Mouse (Mus musculus) embryonic facial prominence, embryonic 10.5 days (tissue): ENCODE data around the gene Tmc7. TPM values are rescaled to one million over a fixed set of nuclear protein-coding genes. Genes with fewer than 3 reads are reported as not detected.

Experiments used
- DNase-seq: peaks from one replicate; pipeline ENCODE4 v3.0.0-alpha.2; 2017; ENCODE audit warnings: low spot score
- H3K27ac ChIP-seq: fragments of 300-500 bp; sonication (generic); replicated peaks from 2 replicates; pipeline ENCODE4 v1.5.1; 2016; ENCODE audit warnings: mild to moderate bottlenecking
- H3K27me3 ChIP-seq: fragments of 300-500 bp; sonication (generic); replicated peaks from 2 replicates; pipeline ENCODE4 v1.6.1; 2016; ENCODE audit warnings: low read depth, mild to moderate bottlenecking; ENCODE audit not compliant: poor library complexity, severe bottlenecking
- H3K36me3 ChIP-seq: fragments of 300-500 bp; sonication (generic); replicated peaks from 2 replicates; pipeline ENCODE4 v1.6.1; 2016; ENCODE audit warnings: mild to moderate bottlenecking, moderate library complexity
- H3K4me1 ChIP-seq: fragments of 300-500 bp; sonication (generic); 2 replicates; pipeline ENCODE4 v1.6.1; 2016
- H3K4me3 ChIP-seq: fragments of 300-500 bp; sonication (generic); 2 replicates; pipeline ENCODE4 v1.5.1; 2016; ENCODE audit warnings: mild to moderate bottlenecking, moderate library complexity
- H3K9me3 ChIP-seq: fragments of 300-500 bp; sonication (generic); 2 replicates; pipeline ENCODE4 v1.6.1; 2016; ENCODE audit warnings: mild to moderate bottlenecking
- WGBS: fragments of 180-500 bp; shearing (Covaris S2); methylation state at CpG from one replicate; pipeline ENCODE4 v1.1.7; 2016; 5-methylcytosine and 5-hydroxymethylcytosine counted together
- polyA plus RNA-seq: library from polyadenylated mRNA; unstranded; fragments of >200 nt; fragmentation: Nextera tagmentation; extraction: Ambion mirVana; gene quantifications from 2 replicates; pipeline ENCODE4 v1.2.1, GENCODE M21; 2016

The Tmc7 gene
- polyA plus RNA-seq: 4.9 and 7.2 TPM in 2 replicates

GRCm38 (mm10) chr7:118584257-118584907 is at the start of gene Tmc7:
TSS of gene Tmc7 (minus strand) at chr7:118584736.
- Histone ChIP-seq H3K27ac (peak within 1 kb of the TSS; percentile 91), H3K9me3 (peaks cover 11% of the 10 kb centered on the region; the same call in 1 of the 2 replicates), H3K27me3 (no peaks in the 10 kb centered on the region), H3K36me3 (peaks cover 18% of the 10 kb centered on the region), H3K4me3 (peak within 1 kb of the TSS; percentile 80), H3K4me1 (peaks cover 23% of the 10 kb centered on the region)
- WGBS: 1% methylated on average over 51 of the region's 51 CpGs
- DNase-seq: peak; percentile 89

DNA sequence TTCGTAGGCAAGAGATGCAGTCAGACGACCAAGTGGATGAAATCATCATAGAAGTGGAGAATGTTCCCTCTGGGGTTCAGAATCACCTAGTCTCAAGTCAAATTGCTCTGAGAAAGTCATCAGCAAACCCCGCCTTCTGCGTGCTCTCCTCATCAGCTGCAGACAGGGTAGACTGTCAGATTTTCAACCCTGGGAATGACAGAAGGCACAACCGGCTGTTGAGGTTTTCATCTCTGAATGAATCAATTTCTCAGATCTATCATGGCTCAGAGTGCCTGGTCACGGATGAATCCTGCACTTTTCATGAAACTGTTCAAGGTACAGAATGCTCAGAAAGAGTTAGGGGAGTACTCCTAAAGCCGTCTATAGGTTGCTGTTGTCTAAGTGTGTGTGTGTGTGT is 49.4 kb upstream of the Tmc7 start:
- H3K27ac ChIP-seq: no peak overlapping the region
- 85% methylated on average over 7 of the region's 7 CpGs for WGBS
- no peaks in the 10 kb centered on the region for H3K27me3 ChIP-seq
- H3K9me3 ChIP-seq: no peaks in the 10 kb centered on the region
- H3K4me1 ChIP-seq: no peaks in the 10 kb centered on the region
- no peaks in the 10 kb centered on the region for H3K36me3 ChIP-seq
- no peak overlapping the region for H3K4me3 ChIP-seq
- no peak for DNase-seq

GRCm38 (mm10) chr7:118633094-118633493 is 48.6 kb upstream of the Tmc7 start:
- WGBS: 86% methylated on average over 9 of the region's 9 CpGs
- no peaks in the 10 kb centered on the region for H3K9me3 ChIP-seq
- no peak overlapping the region for H3K27ac ChIP-seq
- H3K36me3 ChIP-seq: no peaks in the 10 kb centered on the region
- no peak overlapping the region for H3K4me3 ChIP-seq
- H3K27me3 ChIP-seq: no peaks in the 10 kb centered on the region
- no peaks in the 10 kb centered on the region for H3K4me1 ChIP-seq
- DNase-seq: no peak

GRCm38 (mm10) chr7:118627550-118628298 is 43.2 kb upstream of the Tmc7 start:
- WGBS: 83% methylated on average over 13 of the region's 13 CpGs
- Histone ChIP-seq H3K4me3 (no peak overlapping the region), H3K9me3 (no peaks in the 10 kb centered on the region), H3K4me1 (no peaks in the 10 kb centered on the region), H3K27me3 (no peaks in the 10 kb centered on the region), H3K27ac (no peak overlapping the region), H3K36me3 (no peaks in the 10 kb centered on the region)
- no peak for DNase-seq

- Histone ChIP-seq H3K27ac (no peak overlapping the region), H3K36me3 (no peaks in the 10 kb centered on the region), H3K9me3 (no peaks in the 10 kb centered on the region), H3K4me3 (no peak overlapping the region), H3K4me1 (no peaks in the 10 kb centered on the region), H3K27me3 (no peaks in the 10 kb centered on the region)
- WGBS: 81% methylated on average over 6 of the region's 6 CpGs
- no peak for DNase-seq
These were observed 36.6 kb upstream of the Tmc7 start for GRCm38 (mm10) chr7:118621094-118621493.

DNA sequence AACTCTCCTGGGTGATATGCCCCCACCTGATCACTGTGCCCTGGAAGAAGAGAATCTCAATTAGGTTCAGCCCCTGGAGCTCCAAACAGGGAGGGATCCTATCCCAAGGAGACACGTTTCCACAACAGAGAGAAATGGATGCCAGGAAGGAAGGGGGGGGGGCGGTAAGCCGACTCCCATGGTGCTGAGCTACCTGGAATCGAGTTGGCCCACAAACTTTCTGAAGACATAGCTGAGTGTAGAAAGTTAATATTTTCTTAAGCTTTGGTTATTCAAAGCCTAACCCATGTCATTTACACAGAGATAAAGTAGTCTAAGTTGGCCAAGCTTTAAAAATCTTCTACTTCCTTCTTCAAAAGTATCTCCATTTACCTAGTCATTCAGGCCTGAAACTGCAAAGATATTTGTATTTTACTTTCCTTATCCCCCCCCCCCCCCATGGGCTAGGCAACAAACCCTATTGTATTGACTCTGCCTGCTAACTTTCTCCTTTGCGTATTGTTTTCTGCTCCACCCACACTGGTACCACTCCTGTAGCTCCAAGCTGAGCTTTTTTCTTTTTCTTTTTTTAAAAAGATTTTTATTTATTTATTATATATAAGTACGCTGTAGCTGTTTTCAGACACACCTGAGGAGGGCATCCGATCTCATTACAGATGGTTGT is 35.8 kb upstream of the Tmc7 start:
- Histone ChIP-seq H3K36me3 (no peaks in the 10 kb centered on the region), H3K9me3 (no peaks in the 10 kb centered on the region), H3K27ac (no peak overlapping the region), H3K4me1 (no peaks in the 10 kb centered on the region), H3K27me3 (no peaks in the 10 kb centered on the region), H3K4me3 (no peak overlapping the region)
- 85% methylated on average over 7 of the region's 7 CpGs for WGBS
- DNase-seq: no peak

DNA sequence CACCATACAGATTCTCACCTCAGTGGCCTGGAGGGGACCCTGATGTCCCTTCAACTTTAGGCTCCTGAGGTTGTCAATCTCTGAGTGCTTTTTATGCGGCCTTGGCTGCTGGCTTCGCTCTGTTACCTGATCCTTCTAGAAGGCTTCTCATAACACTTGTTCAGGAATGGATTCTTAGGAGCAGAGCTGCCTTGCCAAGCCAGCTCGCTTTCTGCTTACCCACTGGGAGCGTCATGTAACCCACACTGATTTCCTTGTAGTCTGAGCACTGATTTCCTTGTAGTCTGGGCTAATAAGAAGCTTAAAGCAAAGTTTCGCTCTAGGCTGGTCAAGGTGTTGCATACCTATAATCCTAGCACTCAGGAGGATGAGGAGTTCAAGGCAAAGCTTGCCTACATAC is 33.6 kb upstream of the Tmc7 start:
- no peak overlapping the region for H3K4me3 ChIP-seq
- no peaks in the 10 kb centered on the region for H3K9me3 ChIP-seq
- no peaks in the 10 kb centered on the region for H3K4me1 ChIP-seq
- no peaks in the 10 kb centered on the region for H3K27me3 ChIP-seq
- no peaks in the 10 kb centered on the region for H3K36me3 ChIP-seq
- 84% methylated on average over 5 of the region's 5 CpGs for WGBS
- DNase-seq: no peak
- H3K27ac ChIP-seq: no peak overlapping the region

DNA sequence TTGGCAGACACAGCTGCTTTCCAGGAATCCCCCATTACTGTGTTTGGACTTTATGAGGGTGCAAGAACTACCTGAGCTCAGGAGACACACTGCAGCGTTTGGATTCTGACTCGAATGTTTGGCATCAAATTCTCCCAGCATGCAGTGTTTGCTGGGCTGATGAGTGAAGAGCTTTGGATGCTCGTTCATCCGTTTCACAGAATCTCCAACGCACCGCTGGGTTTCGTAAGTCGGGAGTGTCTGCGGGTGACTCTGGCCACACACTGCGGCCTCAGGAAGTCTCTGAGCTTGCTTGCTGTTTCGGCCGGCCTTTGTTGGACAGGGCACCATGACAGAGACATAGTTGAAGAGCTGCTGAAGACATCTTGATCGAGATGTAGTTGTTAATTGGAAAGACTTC is 29.5 kb upstream of the Tmc7 start:
- DNase-seq: no peak

GRCm38 (mm10) chr7:118611933-118612332 is 27.4 kb upstream of the Tmc7 start:
- no peaks in the 10 kb centered on the region for H3K27me3 ChIP-seq
- H3K4me1 ChIP-seq: no peaks in the 10 kb centered on the region
- no peaks in the 10 kb centered on the region for H3K36me3 ChIP-seq
- H3K4me3 ChIP-seq: no peak overlapping the region
- no peaks in the 10 kb centered on the region for H3K9me3 ChIP-seq
- H3K27ac ChIP-seq: no peak overlapping the region
- no peak for DNase-seq
- 87% methylated on average over 8 of the region's 8 CpGs for WGBS

More for the DNA sequence above, 29.5 kb upstream of the Tmc7 start:
- Histone ChIP-seq H3K27me3 (no peaks in the 10 kb centered on the region), H3K9me3 (no peaks in the 10 kb centered on the region), H3K36me3 (no peaks in the 10 kb centered on the region), H3K4me1 (no peaks in the 10 kb centered on the region), H3K27ac (no peak overlapping the region), H3K4me3 (no peak overlapping the region)
- WGBS: 61% methylated on average over 13 of the region's 13 CpGs

- no peaks in the 10 kb centered on the region for H3K27me3 ChIP-seq
- H3K27ac ChIP-seq: no peak overlapping the region
- 93% methylated on average over 4 of the region's 4 CpGs for WGBS
- H3K4me3 ChIP-seq: no peak overlapping the region
- H3K36me3 ChIP-seq: no peaks in the 10 kb centered on the region
- no peaks in the 10 kb centered on the region for H3K4me1 ChIP-seq
- DNase-seq: no peak
- H3K9me3 ChIP-seq: no peaks in the 10 kb centered on the region
These were observed 26.7 kb upstream of the Tmc7 start for GRCm38 (mm10) chr7:118611185-118611749.

- 89% methylated on average over 13 of the region's 13 CpGs for WGBS
- no peaks in the 10 kb centered on the region for H3K9me3 ChIP-seq
These were observed 26.2 kb upstream of the Tmc7 start for GRCm38 (mm10) chr7:118610721-118611120.

DNA sequence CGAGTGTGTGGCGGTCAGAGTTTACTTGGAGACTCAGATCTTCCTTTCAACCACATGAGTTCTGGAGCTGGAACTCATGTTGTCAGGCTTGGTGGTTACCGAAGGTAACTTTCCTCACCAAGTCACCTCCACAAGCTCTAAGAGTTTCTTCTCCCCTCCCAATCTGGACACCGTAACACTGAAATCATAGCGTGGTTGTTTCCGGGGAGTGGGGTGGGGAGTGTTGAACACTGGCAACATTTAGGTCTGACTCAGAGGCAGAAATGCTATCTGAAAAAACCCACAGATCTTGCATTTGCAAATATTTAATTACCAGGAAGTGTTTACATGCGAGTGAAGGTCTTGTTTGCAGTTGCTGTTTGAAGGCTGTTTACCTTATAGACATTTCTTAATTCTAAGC is 25.3 kb upstream of the Tmc7 start:
- 93% methylated on average over 7 of the region's 7 CpGs for WGBS
- Histone ChIP-seq H3K4me1 (no peaks in the 10 kb centered on the region), H3K36me3 (no peaks in the 10 kb centered on the region), H3K9me3 (no peaks in the 10 kb centered on the region), H3K27ac (no peak overlapping the region), H3K4me3 (no peak overlapping the region), H3K27me3 (no peaks in the 10 kb centered on the region)
- no peak for DNase-seq

More at GRCm38 (mm10) chr7:118610721-118611120, 26.2 kb upstream of the Tmc7 start:
- H3K4me1 ChIP-seq: no peaks in the 10 kb centered on the region
- no peaks in the 10 kb centered on the region for H3K36me3 ChIP-seq
- no peak for DNase-seq
- H3K4me3 ChIP-seq: no peak overlapping the region
- H3K27me3 ChIP-seq: no peaks in the 10 kb centered on the region
- H3K27ac ChIP-seq: no peak overlapping the region
